Mouse (Mus musculus) left cerebral cortex, adult 18-20 months (tissue): Measurements from ENCODE around the gene Gfm1. TPM values are rescaled to one million over a fixed set of nuclear protein-coding genes. Genes with fewer than 3 reads are reported as not detected.

Source experiments
- DNase-seq, 2 experiments: peaks; one replicate each; pipeline ENCODE4 v3.0.0; 2021 to 2022; ENCODE audit warnings: low spot score in 2 of 2, mixed read lengths in 1 of 2
- total RNA-seq, 2 experiments: library from RNA; stranded (reverse); gene quantifications; 2 replicates each; pipeline ENCODE4 v1.2.3; 2021

The Gfm1 gene
- total RNA-seq, 2 experiments from 2014 or later, result 49.6 to 49.8 TPM

DNA sequence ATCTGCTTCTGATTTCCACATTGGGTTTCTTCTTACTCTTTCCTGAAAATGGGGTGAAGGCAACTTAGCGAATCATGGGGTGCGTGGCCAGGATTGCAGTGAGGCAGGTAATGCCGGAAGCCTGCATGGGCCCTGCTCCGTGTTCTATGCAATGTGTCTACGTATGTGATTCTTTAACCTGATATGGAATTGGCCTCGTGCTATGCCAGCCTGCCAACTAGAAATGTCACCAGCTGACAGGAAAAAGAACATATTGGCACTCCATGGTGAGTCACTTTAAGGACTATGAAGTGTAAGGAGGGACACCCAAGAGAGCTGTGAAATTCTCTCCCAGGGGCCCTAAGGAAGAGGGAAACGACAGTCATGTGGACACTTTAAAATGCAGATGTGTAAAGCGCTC, 63.2 kb downstream of the Gfm1 start:
- no peak for DNase-seq

DNA sequence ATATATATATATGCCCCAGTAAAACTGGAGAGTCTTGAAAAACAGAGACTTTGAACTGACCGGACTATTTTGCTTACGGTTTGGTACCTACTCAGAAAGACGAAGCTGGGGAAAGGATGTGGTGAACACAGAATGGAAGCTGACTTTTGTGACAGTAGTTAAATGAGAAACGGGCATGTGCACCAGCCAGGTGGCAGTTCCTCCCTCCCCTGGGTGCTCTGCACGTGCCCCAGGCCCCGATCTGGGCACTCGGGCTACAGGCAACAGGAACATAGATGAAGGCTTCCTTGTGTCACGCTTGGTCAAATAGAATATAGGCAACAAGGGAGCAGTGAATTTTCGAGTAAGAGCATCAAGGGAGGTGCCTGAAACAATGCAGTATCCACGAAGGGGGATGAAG, 66.4 kb downstream of the Gfm1 start:
- no peak for DNase-seq

DNA sequence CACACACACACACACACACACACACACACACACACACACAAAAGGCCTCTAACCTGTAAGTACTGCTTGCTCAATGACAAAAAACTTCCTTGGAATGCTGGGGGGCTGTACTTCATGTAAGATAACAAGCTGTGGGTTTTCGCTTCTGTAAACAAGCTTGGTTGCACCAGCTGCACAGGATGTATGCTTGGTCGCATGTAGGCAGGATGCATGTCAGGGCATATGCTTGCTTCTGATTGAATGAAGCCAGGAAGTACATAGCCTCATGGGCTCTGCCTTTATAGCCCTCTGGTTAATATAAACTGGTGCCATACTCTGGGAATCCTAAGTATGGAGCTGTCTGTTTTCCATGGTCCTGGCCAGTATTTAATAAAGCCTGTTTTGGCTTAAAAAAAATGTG, 68.1 kb downstream of the Gfm1 start:
- DNase-seq, result no peak

DNA sequence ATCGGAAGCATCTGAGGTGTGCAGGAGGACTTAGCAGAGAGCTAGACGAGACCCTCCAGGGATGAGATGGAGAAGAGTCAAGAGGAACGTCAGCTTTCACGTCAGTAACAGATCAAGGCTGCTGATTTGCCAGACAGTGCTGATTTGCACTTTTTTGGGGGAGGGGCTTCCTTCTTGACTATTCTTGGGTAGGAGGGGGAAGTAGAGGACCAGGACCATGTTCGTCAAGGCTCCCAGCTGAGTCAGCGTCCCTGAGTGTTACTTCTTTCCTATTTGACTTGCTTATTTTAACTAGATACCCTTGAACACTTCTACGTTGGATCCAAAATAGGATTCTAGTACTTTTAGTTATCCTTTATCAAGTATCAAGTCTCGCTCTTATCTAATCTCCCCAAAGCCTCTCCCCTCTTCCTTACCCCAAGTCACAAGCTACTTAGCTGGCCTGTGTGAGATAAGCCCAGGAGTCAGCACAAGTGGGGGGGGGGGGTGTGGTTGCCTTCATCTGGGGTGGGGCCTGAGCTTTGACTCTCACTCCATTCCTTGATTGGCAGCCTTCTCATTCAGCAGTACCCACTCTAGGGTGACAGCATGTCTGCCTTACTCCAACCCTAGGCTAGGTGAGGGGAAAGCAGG, 69.0 kb downstream of the Gfm1 start:
- DNase-seq, result no peak

DNA sequence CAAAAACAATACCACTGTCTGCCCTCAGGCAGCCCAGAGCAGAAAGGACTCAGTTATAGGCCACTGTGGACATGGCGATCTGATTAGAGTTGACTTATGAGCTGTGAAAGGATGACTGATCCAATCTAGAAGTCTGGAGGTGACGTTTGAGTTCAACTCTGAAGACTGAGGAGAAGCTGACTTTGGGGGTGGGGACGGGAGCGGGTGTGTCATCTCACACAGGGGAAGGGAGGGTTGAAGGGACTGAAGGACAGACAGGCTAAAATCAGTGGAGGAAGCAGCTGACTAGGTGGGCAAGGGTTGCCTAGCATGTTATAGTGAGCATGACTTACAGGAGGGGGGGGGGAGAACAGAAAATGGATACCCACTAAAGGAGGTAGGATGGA, 69.5 kb downstream of the Gfm1 start:
- DNase-seq, result no peak

DNA sequence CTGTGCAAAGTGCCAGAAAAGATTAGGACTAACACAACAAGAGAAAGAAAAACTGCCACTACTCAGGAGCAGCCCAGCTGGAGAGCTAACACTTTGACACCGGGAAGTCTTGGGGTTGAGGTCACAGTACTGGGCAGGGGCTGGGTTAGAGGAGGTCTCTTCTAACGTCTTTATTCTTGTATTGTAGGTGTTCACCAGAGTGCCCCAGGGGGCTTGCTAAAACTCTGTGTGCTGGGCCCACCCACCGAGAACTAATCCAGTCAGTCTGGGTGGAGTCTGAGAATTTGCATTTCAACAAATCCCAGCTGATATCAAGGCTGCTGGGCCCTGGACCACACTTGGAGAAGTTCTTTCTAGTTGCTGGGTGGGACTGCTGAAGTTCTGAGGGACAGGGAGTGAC, 74.0 kb downstream of the Gfm1 start:
- DNase-seq, result no peak

DNA sequence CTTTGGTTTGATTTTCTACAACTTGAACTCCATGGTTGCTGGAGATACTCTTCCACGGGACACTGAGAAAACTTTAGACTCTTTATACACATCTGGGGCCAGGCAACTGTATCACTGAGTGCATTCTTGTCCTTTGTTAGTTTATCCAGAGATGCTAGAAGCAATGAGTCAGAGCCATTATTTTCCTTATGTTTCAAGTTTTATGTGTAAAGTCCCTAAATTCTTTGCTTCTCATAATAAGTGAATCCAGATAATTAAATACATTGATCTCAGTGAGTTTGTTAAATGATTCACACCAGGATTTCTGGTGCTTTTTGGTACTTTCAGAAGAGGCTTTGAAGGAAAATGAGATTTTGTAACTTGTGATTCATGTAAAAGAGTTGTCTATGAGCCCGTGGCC, 75.4 kb downstream of the Gfm1 start:
- no peak for DNase-seq

DNA sequence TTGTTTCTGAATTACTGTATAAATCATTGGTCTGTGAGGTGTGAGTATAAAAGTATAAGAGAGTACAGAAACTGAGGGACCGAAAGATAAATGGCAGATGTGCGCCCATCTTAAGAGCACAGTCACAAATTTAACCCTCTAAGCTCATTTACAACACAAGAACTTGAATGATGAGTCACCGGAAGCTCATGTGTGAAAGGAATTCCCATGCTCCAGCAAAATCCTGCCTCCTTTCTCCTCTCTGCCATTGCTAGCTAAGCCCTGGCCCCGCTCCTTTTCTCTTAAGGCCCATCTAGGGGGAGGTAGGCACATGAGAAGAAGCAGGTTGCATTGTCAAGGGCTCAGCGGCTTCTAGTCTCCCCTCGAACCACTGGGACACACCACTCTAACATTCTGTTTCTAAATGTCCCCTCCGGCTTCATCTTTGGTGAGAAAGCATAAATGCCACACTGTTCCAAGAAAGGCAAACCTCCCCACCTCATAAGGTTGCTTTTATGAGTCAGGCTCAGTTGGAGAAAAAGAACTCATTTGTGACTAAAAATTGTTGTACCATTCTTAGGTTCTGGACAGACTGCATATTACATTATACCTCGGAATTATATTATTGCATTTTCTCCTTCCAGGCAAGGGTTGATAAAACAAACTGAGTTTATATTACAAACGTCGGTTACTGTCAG, 78.5 kb downstream of the Gfm1 start:
- no peak for DNase-seq

DNA sequence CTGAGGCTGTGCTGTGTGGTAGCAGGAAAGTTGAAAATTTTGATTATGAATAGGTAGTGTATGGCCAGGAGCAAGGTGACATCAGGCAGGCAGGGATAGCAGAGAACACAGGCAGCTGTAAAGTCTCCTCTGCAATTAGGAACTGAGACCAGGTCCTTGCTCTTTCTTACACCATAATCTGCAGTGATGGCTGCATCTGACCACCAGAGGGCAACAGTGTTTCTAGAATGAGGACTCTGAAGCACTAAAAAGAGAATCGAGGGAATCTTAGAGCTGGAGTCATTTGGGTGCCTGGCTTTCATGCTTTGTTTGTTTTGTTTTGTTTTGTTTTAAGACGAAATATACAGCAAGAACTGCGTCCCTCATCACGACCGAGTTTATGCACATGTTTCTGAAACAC, 82.9 kb downstream of the Gfm1 start:
- DNase-seq, result peak; percentile 81 to 84

DNA sequence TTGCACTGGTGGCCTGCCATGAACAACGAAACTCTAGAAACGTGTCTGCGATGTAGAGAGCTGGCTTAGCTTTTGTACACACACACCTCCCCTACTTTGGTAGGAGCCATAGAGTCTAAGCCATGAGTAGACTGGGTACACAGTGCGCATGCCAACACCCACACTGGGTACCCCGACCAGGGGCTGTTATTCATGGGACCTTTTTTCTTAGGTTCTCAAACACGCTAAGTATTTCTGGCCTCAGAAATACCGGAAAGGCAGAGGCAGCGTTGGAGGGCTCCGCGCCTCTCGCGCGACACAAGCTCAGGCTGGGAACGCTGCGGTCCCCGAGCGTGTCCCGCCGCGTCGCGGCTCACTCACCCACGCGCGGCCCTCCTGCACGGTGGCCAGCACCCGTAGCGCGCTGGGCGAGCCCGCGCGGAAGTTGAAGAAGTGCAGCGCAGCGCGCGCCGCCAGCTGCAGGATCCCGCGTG, 84.9 kb downstream of the Gfm1 start:
- peak; percentile 19 to 39 for DNase-seq

DNA sequence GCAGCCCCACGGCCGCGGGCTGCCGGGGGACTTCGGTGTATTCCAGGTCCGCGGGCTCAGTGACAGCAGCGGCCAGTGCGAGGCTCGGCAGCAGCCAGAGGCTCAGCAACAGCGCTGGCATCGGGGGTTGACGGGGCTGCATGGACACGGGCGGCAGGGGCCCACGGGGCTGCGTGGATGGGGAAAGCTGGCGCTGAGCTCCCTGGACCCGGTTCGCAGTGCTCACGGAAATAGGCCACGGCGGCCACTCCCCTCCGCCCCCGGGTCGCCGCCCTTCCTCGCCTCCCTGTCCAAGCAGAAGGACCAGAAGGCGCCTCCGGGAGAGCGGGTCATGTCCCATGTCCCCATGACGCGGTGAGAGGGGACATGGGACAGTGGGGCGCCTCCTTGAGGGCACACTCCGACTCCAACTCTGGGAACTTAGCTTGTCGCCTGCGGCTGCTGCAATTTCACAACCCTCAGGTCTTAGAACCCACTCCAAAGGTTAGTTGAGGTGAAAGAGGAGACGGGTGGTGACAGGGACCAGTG, 85.4 kb downstream of the Gfm1 start, which contains the start of gene Rarres1:
TSS of gene Rarres1 (minus strand) at position 250 of the 528 bp plus-strand sequence.
- peak in 1 of 2 experiments; percentile 22 for DNase-seq

DNA sequence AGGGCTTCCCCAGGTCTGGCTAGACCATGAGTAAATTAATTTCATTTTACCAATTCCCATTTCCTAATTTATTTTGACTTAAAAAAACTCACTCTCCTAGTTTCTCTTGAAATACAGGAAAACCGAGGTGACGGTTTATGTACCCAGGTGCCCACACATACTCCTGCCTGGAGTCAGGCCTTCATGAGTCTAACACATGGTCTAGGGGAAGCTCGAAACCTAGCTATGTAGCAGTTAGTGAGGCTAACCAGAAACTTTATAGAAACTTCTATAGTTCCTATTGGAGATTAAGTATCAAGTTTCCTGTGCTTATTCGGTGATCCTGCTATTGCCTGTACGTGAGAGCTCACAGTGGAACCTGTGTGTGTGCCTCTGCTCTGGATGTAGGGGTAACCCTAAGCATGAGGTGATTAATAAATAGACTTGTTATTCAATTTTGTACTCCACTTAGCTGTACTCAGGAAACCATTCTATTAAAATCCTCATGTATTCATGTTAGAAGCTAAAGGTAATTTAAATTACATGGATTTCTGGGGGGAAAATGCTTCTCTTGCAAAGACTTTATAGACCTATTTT, 90.8 kb downstream of the Gfm1 start:
- DNase-seq, result no peak

DNA sequence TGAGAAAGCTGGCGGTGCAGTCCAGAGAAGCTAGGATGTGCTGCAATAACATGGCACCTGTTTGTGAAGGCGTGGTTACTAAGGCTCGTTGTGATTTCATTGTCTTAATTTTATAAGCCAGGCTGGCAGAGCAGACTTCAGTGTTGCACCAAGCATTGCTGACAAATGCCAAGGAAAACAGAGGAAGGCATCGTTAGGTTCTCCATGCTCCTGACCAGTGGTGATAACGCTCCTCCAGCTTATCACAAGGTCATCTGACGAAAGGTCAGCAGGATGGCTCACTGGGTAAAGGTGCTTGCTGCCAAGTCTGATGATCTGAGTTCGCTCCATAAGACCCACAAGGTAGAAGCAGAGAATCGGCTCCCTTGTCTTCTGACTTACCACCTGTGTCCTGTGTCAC, 92.8 kb downstream of the Gfm1 start:
- DNase-seq, result no peak

DNA sequence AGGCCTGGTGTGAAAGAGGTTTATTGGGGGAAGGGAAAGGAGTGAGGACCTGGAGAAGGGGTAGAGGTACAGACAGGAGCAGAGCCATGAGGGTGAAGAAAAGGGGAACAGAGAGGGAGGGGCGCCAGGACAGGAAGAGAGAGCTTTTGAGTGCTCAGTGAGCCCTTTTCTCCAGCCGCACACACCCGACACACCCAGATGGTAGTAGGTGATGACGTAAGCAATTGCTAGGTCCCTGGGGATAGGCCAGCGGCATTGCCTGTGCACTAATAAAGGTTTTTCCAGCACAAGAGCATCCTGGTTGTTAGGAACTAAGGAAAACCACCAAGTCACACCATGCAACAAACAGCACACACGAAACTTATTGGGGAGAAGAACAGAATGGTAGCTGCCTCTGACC, 94.9 kb downstream of the Gfm1 start:
- DNase-seq, result no peak

Other genes with a start within 250 kb of the Gfm1 start
- gene Mlf1, start 56.0 kb upstream of the Gfm1 start, total RNA-seq, result 1 to 10 TPM in 1 of 2 experiments, under 1 TPM in 1; 0.88 to 1.0 TPM
- gene Gm17402, start 54.9 kb upstream of the Gfm1 start, total RNA-seq, result not detected
- 10 to 100 TPM; 37.2 TPM for gene Lxn, start 33.8 kb downstream of the Gfm1 start, total RNA-seq
- 1 to 10 TPM; 1.9 TPM for gene Rarres1, start 85.4 kb downstream of the Gfm1 start, total RNA-seq
- gene Mfsd1, start 152.6 kb downstream of the Gfm1 start, total RNA-seq, result 10 to 100 TPM; 37.6 to 39.2 TPM